Mouse (Mus musculus) heart, postnatal 0 days (tissue): ENCODE results near the gene Brap.

Experiments
- CTCF ChIP-seq: IDR thresholded peaks from 2 replicates; pipeline ENCODE4 v1.5.1; 2016; ENCODE audit warnings: antibody characterized with exemption, control low read depth, low read depth
- EP300 ChIP-seq: IDR thresholded peaks from 2 replicates; pipeline ENCODE4 v1.6.1; 2016; ENCODE audit warnings: antibody characterized with exemption, low read depth

DNA sequence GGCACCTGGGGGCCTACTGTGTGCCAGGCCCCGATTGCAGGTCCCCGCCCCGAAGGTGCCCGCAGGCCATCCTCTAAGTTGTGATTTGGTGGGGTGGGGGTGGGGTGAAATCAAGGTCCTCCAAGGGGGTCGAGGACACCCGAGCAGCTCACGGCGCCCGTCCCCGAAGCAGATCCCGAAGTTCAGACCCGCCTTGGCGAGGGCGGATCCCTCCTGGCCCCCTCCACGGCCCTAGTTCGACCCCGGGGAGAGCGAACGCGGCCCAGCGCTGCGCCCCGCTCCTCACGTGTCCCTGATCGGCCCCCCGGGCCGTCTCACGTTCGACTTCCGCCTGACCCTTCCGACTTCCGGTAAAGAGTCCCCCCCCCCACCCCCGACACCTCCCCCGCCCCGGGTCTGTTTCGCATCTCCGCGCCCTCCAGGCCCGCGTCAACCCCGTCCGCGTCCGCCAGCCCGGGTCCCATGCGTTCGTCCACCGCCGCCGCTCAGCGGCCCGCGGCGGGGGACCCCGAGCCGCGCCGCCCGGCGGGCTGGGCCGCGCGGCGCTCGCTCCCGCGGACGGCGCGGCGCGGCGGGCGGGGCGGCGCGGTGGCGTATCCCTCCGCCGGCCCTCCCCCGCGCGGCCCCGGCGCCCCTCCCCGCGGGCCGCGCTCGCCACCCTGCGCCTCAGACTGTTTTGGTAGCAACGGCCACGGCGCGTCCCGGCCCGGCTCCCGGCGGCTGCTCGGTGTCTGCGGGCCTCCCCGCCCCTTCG is 51.0 kb downstream of the Brap start, which contains the start of gene Atxn2:
- TF ChIP-seq CTCF (no peak), EP300 (0 out of 2 replicates have a peak, but pooled peaks have one; percentile 22)
